Mouse (Mus musculus) limb, embryonic 11.5 days (tissue): Measurements from ENCODE around the gene Ppp4c. TPM values are rescaled to one million over a fixed set of nuclear protein-coding genes. Genes with fewer than 3 reads are reported as not detected.
A peak's percentile ranks its signal among the peaks of the same experiment; 100 is the strongest.

Experiments
- ATAC-seq: fragments of 200-750 bp; cut with Nextera tagmentation; 2 replicates; pipeline ENCODE4 v1.8.0; 2017; ENCODE audit warnings: low read depth; ENCODE audit not compliant: insufficient number of reproducible peaks, low FRiP score, low TSS enrichment
- DNase-seq: peaks from one replicate; pipeline ENCODE4 v3.0.0-alpha.2; 2015; ENCODE audit warnings: low spot score
- H3K27ac ChIP-seq: fragments of 300-500 bp; sonication (generic); replicated peaks from 2 replicates; pipeline ENCODE4 v1.5.1; 2014; ENCODE audit warnings: low read depth, mild to moderate bottlenecking, low read length
- H3K27me3 ChIP-seq: fragments of 300-500 bp; sonication (generic); 2 replicates; pipeline ENCODE4 v1.6.1; 2014; ENCODE audit warnings: mild to moderate bottlenecking, low read length, mixed read lengths; ENCODE audit not compliant: control insufficient read depth, insufficient read depth
- H3K36me3 ChIP-seq: fragments of 300-500 bp; sonication (generic); 2 replicates; pipeline ENCODE4 v1.6.1; 2014; ENCODE audit warnings: mild to moderate bottlenecking, low read length, moderate library complexity, mixed read lengths; ENCODE audit not compliant: control insufficient read depth, insufficient read depth
- H3K4me1 ChIP-seq: fragments of 300-500 bp; sonication (generic); 2 replicates; pipeline ENCODE4 v1.6.1; 2014; ENCODE audit warnings: low read length, mixed read lengths; ENCODE audit not compliant: control insufficient read depth, insufficient read depth
- H3K4me2 ChIP-seq: fragments of 300-500 bp; sonication (generic); 2 replicates; pipeline ENCODE4 v1.6.1; 2014; ENCODE audit warnings: low read depth, mild to moderate bottlenecking, moderate library complexity; ENCODE audit not compliant: severe bottlenecking
- H3K4me3 ChIP-seq: fragments of 300-500 bp; sonication (generic); 2 replicates; pipeline ENCODE4 v1.5.1; 2014; ENCODE audit warnings: low read depth, low read length
- H3K9ac ChIP-seq: fragments of 300-500 bp; sonication (generic); 2 replicates; pipeline ENCODE4 v1.6.1; 2014; ENCODE audit warnings: mild to moderate bottlenecking, low read length
- H3K9me3 ChIP-seq: fragments of 300-500 bp; sonication (generic); 2 replicates; pipeline ENCODE4 v1.6.1; 2016; ENCODE audit warnings: low read length; ENCODE audit not compliant: control insufficient read depth
- WGBS: fragments of 180-500 bp; shearing (Covaris S2); extraction: QIAGEN DNeasy Blood & Tissue Kit; methylation state at CpG from one replicate; pipeline ENCODE4 v1.1.7; 2014; 5-methylcytosine and 5-hydroxymethylcytosine counted together
- polyA plus RNA-seq: library from polyadenylated mRNA; unstranded; fragments of >200 nt; fragmentation: Nextera tagmentation; extraction: Ambion mirVana; gene quantifications from 2 replicates; pipeline ENCODE4 v1.2.1, GENCODE M21; 2014

Gene Ppp4c
- polyA plus RNA-seq, result 400 and 426 TPM in 2 replicates

DNA sequence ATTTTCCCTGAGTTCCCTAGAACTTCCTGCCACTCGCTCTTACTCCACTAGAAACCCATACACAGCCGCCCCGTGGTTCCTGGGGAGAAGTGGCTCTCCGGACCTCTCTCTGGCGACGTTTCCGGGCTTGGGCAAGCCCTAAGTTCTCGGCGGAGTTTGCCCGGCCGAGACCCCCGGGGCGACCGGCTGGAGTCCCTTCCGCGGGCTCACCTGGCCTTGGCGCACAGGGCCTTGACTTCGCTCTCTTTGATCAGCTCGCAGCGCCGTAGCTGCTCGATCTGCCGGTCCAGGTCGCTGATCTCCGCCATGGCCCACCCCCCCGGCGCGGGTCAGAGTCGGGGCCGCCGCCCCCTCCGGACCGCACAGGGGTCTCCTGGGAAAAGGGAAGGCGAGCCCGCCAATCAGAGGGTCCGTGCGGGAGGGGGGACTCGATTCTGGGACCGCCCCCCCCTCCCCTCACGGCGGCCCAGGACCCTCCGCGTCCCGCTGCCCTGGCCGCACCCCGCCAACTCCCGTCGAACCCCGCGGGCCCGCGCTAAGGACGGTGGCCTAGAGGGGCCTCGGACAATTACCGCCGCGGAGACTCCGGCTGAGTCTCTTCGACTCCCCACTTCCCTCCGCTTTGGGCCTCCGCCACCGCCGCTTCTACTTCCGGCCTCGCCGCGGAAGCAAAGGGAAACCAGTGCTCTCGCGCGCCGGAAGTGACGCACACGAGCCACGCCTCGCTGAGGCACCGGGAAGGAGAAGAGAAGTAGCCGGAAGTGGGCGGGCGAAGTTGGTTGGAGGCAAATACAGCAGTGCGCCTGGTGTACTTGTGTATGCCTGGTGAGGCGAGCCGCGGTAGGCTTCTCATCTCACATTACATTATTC is at the start of gene Ppp4c:
Gene Ppp4c (minus strand): TSS at position 646 of the 870 bp plus-strand sequence.
- Histone ChIP-seq H3K27me3 (no peaks in the 10 kb centered on the region), H3K4me1 (peaks cover 11% of the 10 kb centered on the region), H3K9ac (peak within 1 kb of the TSS; percentile 85), H3K4me2 (peak within 1 kb of the TSS; percentile 53), H3K27ac (peak within 1 kb of the TSS; percentile 96), H3K9me3 (no peaks in the 10 kb centered on the region), H3K36me3 (peaks cover 45% of the 10 kb centered on the region), H3K4me3 (peak within 1 kb of the TSS; percentile 74)
- DNase-seq (peak; percentile 99), ATAC-seq (peak; percentile 90)
- WGBS, result under 1% methylated on average over 66 of the region's 83 CpGs

DNA sequence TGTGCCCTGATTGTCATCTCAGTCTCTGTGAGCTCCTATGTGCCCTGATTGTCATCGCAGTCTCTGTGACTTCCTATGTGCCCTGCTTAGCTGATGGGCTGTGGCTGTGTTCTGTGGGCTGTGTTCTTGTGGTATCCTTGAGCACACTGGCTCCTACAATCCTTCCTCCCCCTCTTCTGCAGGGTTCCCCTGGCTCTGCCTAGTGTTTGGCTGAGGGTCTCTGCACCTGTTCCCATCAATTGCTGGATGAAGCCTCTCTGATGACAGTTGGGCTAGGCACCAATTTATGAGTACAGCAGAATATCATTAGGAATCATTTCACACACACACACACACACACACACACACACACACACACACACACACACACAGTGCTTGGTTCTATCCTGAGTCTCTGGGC is 41.0 kb upstream of the Ppp4c start:
- ATAC-seq (no peak), DNase-seq (no peak)
- Histone ChIP-seq H3K4me2 (no peak overlapping the region), H3K9me3 (no peaks in the 10 kb centered on the region), H3K4me3 (no peak overlapping the region), H3K9ac (no peak overlapping the region), H3K27ac (no peak overlapping the region), H3K4me1 (peaks cover 5% of the 10 kb centered on the region; the same call in 1 of the 2 replicates), H3K27me3 (no peaks in the 10 kb centered on the region), H3K36me3 (no peaks in the 10 kb centered on the region)
- WGBS, result 94% methylated on average over 1 of the region's 1 CpGs

DNA sequence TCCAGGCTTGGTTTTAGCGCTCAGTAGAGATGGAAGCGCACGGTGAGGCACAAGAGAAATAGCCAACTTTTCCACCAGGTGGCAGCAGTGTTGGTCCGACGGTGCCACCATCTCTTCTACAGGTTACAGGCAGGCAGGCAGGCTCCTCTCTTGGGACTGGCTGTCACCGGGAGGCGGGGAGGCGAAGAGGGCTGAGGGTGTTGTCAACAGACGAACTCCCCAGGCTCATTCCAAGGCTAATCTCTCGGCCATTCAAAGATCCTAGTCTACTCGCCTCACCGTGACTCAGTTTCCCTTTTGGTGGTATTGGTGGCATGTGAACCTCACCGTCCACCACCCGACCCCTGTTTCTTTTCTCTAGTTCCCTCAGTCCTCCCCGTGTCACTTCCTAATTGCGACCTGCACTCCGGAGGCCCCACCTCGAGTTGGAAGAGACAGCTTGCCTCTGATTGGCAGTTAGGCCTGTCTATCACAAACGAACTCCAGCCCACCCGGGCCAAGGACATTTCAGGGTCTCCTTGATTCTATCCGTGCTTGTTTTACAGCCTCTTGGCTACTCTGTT is 39.8 kb upstream of the Ppp4c start:
- Histone ChIP-seq H3K4me2 (peak overlapping the region; percentile 37; the same call in 1 of the 2 replicates), H3K36me3 (no peaks in the 10 kb centered on the region), H3K4me1 (peaks cover 5% of the 10 kb centered on the region; the same call in 1 of the 2 replicates), H3K27ac (no peak overlapping the region), H3K9ac (no peak overlapping the region), H3K4me3 (peak overlapping the region; percentile 18; the same call in 1 of the 2 replicates), H3K27me3 (no peaks in the 10 kb centered on the region), H3K9me3 (no peaks in the 10 kb centered on the region)
- WGBS, result 1% methylated on average over 21 of the region's 21 CpGs
- peak; percentile 85 for DNase-seq
- ATAC-seq, result peak; percentile 57; the same call in 1 of the 2 replicates

DNA sequence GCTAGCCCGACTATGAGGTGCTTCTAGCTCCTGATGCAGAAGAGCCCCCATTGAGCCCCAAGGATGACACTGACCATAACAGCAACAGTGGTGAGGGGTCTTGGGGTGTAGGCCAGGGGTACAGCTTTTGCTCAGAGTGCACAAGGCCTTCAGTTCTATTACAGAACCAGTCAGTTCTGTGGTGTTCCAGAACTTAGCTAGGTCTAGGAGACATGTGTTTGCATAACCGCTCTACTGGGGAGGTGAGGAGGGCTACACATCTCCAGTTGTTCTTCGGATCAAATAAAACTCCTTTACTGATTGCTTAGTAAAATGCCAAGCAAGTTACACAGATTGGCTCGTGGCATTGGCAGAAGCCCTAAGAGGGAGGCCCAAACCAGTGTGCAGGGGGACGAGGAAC is 39.2 kb upstream of the Ppp4c start, which contains the start of gene 4930451I11Rik:
Gene 4930451I11Rik (minus strand): TSS at position 101 of the 400 bp plus-strand sequence.
- peak within 1 kb of the TSS; percentile 37; the same call in 1 of the 2 replicates for H3K4me2 ChIP-seq
- ATAC-seq, result no peak
- WGBS, result 63% methylated on average over 5 of the region's 5 CpGs
- H3K9me3 ChIP-seq, result no peaks in the 10 kb centered on the region
- no peaks in the 10 kb centered on the region for H3K27me3 ChIP-seq
- H3K27ac ChIP-seq, result no peak within 1 kb of the TSS
- no peaks in the 10 kb centered on the region for H3K36me3 ChIP-seq
- no peak for DNase-seq
- H3K4me1 ChIP-seq, result peaks cover 5% of the 10 kb centered on the region; the same call in 1 of the 2 replicates
- no peak within 1 kb of the TSS for H3K9ac ChIP-seq
- H3K4me3 ChIP-seq, result peak within 1 kb of the TSS; percentile 18; the same call in 1 of the 2 replicates

DNA sequence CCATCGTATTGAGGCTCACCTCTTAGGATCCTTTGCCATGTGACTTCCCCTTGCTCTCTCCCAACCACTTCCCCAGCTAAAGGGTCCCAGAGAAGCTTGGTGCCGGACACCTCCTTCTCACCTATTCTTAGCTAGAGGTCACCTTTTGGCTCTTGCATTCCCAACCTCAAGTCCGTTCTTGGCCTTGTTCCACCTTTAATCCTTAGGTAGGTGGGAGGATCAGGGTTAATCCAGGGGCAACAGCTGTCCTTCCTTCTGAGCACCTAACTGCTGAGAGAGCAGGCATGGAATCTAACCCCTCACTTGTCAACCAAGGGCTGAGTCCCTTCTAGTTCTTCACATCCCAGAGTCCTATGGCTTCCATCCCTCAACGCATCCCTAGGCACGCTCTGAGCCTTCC is 33.7 kb upstream of the Ppp4c start:
- WGBS, result 66% methylated on average over 5 of the region's 5 CpGs
- Histone ChIP-seq H3K27me3 (peaks cover 22% of the 10 kb centered on the region), H3K9ac (no peak overlapping the region), H3K27ac (no peak overlapping the region), H3K4me3 (no peak overlapping the region), H3K9me3 (no peaks in the 10 kb centered on the region), H3K36me3 (no peaks in the 10 kb centered on the region), H3K4me2 (no peak overlapping the region), H3K4me1 (peaks cover 8% of the 10 kb centered on the region; the same call in 1 of the 2 replicates)
- DNase-seq, result no peak
- ATAC-seq, result no peak

DNA sequence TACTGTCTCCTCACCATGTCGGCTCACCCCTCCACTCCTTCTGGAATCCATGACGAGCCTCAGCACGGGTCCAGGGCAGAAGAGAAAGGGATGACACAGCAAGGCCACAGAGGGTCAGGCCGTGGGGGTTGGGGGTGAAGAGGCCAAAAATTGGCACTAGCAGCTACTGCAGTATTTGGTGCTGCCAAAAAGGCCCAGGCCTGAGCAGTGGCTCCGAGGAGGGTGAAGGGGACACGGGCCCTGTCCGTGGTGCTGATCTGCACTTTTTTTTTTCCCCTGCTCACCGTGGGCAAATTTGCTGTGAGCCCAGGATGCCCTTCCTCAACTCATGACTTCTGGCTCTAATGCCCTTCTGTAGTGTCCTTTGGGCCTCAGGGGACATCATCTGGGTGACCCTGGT is 33.1 kb upstream of the Ppp4c start:
- DNase-seq (peak; percentile 76), ATAC-seq (no peak)
- Histone ChIP-seq H3K4me3 (no peak overlapping the region), H3K4me2 (no peak overlapping the region), H3K9me3 (no peaks in the 10 kb centered on the region), H3K9ac (no peak overlapping the region), H3K27me3 (peaks cover 22% of the 10 kb centered on the region), H3K36me3 (no peaks in the 10 kb centered on the region), H3K4me1 (peaks cover 8% of the 10 kb centered on the region; the same call in 1 of the 2 replicates), H3K27ac (no peak overlapping the region)
- 20% methylated on average over 8 of the region's 8 CpGs for WGBS

DNA sequence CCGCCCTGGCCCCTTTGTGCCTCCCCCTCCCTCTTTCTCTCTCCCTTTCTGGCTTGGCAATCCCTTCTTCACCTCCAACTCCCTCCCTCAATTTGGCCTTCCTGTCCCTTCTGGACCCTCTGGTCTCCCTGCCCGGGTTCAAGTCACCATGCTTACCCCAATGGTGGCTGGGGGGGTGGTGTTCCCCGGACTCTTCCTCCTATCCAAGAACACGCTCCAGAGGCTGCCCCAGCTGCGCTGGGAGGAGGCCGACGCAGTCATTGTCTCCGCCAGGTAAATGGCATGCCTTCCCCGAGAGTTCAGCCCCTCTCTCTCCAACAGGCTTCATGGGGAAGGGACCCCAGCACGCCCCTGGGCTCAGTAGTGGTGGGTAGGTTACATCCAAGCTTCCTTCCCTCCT is 31.6 kb upstream of the Ppp4c start:
- Histone ChIP-seq H3K4me3 (no peak overlapping the region), H3K9me3 (no peaks in the 10 kb centered on the region), H3K36me3 (no peaks in the 10 kb centered on the region), H3K9ac (no peak overlapping the region), H3K27me3 (peaks cover 22% of the 10 kb centered on the region), H3K4me1 (0 out of 2 replicates have a peak, but pooled peaks cover 3% of the 10 kb centered on the region), H3K4me2 (no peak overlapping the region), H3K27ac (no peak overlapping the region)
- WGBS, result 11% methylated on average over 10 of the region's 10 CpGs
- ATAC-seq (no peak), DNase-seq (no peak)

DNA sequence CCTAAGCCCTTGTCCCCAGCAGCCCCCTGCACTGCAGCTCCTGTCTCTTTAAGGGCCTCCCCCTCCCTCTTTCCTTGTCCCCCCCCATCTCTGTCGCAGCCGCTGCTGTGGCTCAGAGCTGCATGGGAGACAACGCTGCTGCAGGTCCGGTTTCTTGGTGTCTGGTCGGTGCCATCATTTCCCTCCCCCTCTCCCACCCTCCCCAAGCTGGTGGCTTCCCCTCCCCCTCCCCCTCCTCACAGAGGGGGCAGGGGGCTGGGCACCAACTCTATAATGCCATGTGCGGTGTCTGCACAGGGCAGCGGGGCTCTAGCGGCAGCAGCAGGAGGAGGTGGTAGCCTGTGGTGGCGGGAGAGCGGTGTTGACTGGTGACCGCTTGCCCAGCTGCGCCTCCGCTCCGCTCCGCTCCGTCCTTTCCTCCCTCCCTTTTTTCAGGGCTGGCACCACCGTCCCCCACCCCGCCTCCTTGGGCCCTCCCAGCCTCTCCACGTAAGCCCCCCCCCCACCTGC is 31.0 kb upstream of the Ppp4c start:
- Histone ChIP-seq H3K4me2 (peak overlapping the region; percentile 30), H3K36me3 (no peaks in the 10 kb centered on the region), H3K9ac (no peak overlapping the region), H3K27me3 (peaks cover 22% of the 10 kb centered on the region), H3K4me1 (0 out of 2 replicates have a peak, but pooled peaks cover 3% of the 10 kb centered on the region), H3K27ac (no peak overlapping the region), H3K9me3 (no peaks in the 10 kb centered on the region), H3K4me3 (no peak overlapping the region)
- DNase-seq, result no peak
- 0% methylated on average over 10 of the region's 19 CpGs for WGBS
- ATAC-seq, result no peak
